In genomic region chr14:25208221-25209056, GRCm38 (mm10) we compare ENCODE assay signal across 11 mouse cellular contexts.
DNase-seq lines count a peak whose midpoint lies in the region; ATAC-seq and TF ChIP-seq lines count a peak whose summit lies in the region.
"Had no signal": no experiment of that assay in that cellular context is flagged by ENCODE, and none has a peak within 500 bp of the region (broad histone marks: within the 10 kb centered on the region; RNA-seq: fewer than 3 reads in every experiment).

No protein-coding gene starts in this region.

- no peak overlapping the region for H3K4me3 ChIP-seq in embryonic facial prominence, embryonic 15.5 days (replicated peaks)
- no peak overlapping the region for H3K4me3 ChIP-seq in layer of hippocampus, adult 2 months
- H3K4me3 ChIP-seq: embryonic facial prominence, embryonic 13.5 days; megakaryocyte, embryonic 14.5 days; neural tube, embryonic 15.5 days had no signal

- no peak for TF ChIP-seq CTCF in layer of hippocampus, adult 2 months (conservative IDR thresholded peaks at IDR 0.05)

- peaks cover 22% of the 10 kb centered on the region for H3K4me1 ChIP-seq in embryonic facial prominence, embryonic 15.5 days
- H3K4me1 ChIP-seq: megakaryocyte, embryonic 14.5 days had no signal

- no peaks in the 10 kb centered on the region for H3K36me3 ChIP-seq in embryonic facial prominence, embryonic 15.5 days
- H3K36me3 ChIP-seq: embryonic facial prominence, embryonic 13.5 days; neural tube, embryonic 15.5 days had no signal

- WGBS in embryonic facial prominence, embryonic 15.5 days, result 54% methylated on average over 9 of the region's 9 CpGs

- peak; percentile 63 for DNase-seq in embryo, embryonic 10.5 days (ENCODE audit: low spot score)
- peak; percentile 83 to 96 for DNase-seq in kidney, postnatal 36 days
- peak; percentile 78 for DNase-seq in lung, postnatal 10 days
- DNase-seq in layer of hippocampus, adult 2 months (ENCODE audit: low spot score in 2 of 2), result no peak
- no peak for DNase-seq in cerebellum, postnatal 25 days

- ATAC-seq in embryonic facial prominence, embryonic 15.5 days (ENCODE audit: insufficient number of reproducible peaks, low FRiP score, low TSS enrichment, low read depth), result peak; percentile 37; the same call in 1 of the 2 replicates
- ATAC-seq in megakaryocyte-erythroid progenitor cell, adult 5-6 weeks (replicated peaks; ENCODE audit: low FRiP score, low TSS enrichment, poor library complexity, severe bottlenecking), result no peak
- ATAC-seq: Patski had no signal

- H3K27me3 ChIP-seq in embryonic facial prominence, embryonic 15.5 days, result no peaks in the 10 kb centered on the region
- H3K27me3 ChIP-seq: embryonic facial prominence, embryonic 13.5 days; neural tube, embryonic 15.5 days; Patski had no signal

- no peak overlapping the region for H3K27ac ChIP-seq in embryonic facial prominence, embryonic 15.5 days (replicated peaks)
- no peak overlapping the region for H3K27ac ChIP-seq in layer of hippocampus, adult 2 months
- H3K27ac ChIP-seq: embryonic facial prominence, embryonic 13.5 days; neural tube, embryonic 15.5 days had no signal

- no peak overlapping the region for H3K9ac ChIP-seq in embryonic facial prominence, embryonic 15.5 days
- H3K9ac ChIP-seq: embryonic facial prominence, embryonic 13.5 days; neural tube, embryonic 15.5 days had no signal

- H3K4me2 ChIP-seq in embryonic facial prominence, embryonic 15.5 days (replicated peaks), result no peak overlapping the region
- H3K4me2 ChIP-seq: embryonic facial prominence, embryonic 13.5 days; neural tube, embryonic 15.5 days had no signal

- H3K9me3 ChIP-seq in embryonic facial prominence, embryonic 15.5 days (replicated peaks), result no peaks in the 10 kb centered on the region
- H3K9me3 ChIP-seq: embryonic facial prominence, embryonic 13.5 days; megakaryocyte, embryonic 14.5 days; neural tube, embryonic 15.5 days had no signal

Comparison
In these comparisons a context has a peak if more than half of its experiments do, and no peak if none do; other contexts are left out.
1. DNase-seq: peak in embryo, embryonic 10.5 days (single experiment), kidney, postnatal 36 days (2 of 2) and lung, postnatal 10 days (single experiment); none in layer of hippocampus, adult 2 months (0 of 2) and cerebellum, postnatal 25 days (0 of 2).